Mouse (Mus musculus) erythroblast, embryonic 14.5 days (primary cell): Measurements from ENCODE around the gene Rps6kl1. TPM values are rescaled to one million over a fixed set of nuclear protein-coding genes. Genes with fewer than 3 reads are reported as not detected.

Experiments
- H3K27me3 ChIP-seq: 2 replicates; pipeline ENCODE4 v1.6.1; 2012; ENCODE audit warnings: inconsistent platforms; ENCODE audit not compliant: control insufficient read depth
- H3K36me3 ChIP-seq: 2 replicates; pipeline ENCODE4 v1.6.1; 2012; ENCODE audit warnings: mild to moderate bottlenecking, inconsistent platforms; ENCODE audit not compliant: control insufficient read depth
- H3K4me1 ChIP-seq: 2 replicates; pipeline ENCODE4 v1.6.1; 2012; ENCODE audit warnings: inconsistent platforms; ENCODE audit not compliant: control insufficient read depth
- H3K4me3 ChIP-seq: replicated peaks from 2 replicates; pipeline ENCODE3; 2012; ENCODE audit warnings: moderate library complexity, mild to moderate bottlenecking, inconsistent platforms
- H3K9me3 ChIP-seq: 2 replicates; pipeline ENCODE4 v1.6.1; 2012; ENCODE audit warnings: low read length, inconsistent platforms, mixed read lengths; ENCODE audit not compliant: control insufficient read depth
- GATA1 ChIP-seq: IDR thresholded peaks from 2 replicates; pipeline ENCODE4 v1.6.1; 2012; ENCODE audit warnings: low read length, inconsistent platforms, mixed read lengths
- TAL1 ChIP-seq: IDR thresholded peaks from 3 replicates; pipeline ENCODE4 v1.6.1; 2012; ENCODE audit warnings: low read length, inconsistent platforms, mixed read lengths
- polyA plus RNA-seq: library from polyadenylated mRNA; stranded (reverse); fragments of >175 nt; gene quantifications from 2 replicates; pipeline ENCODE4 v1.2.3, GENCODE M21; 2012

The Rps6kl1 gene
- polyA plus RNA-seq, 1 experiment: 0.06 TPM

DNA sequence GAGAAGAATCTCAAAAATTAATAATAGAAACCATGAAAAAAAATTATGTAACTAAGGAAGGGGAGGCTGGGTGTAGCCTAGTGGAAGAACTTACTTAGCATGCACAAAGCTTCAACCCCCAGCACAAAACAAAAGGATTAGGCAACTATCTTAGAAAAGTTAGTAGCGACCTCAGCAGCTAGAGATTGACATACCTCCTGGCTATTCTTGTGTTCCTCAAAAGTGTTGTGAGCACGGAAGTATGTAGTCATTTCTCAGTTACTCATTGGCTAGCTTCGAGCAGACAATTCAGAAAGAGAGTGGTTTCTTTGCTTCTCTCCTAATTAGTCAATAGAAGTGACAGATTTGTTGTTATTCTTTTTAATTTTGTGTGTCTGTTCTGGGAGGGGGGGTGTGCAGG is 42.4 kb downstream of the Rps6kl1 start:
- Histone ChIP-seq H3K27me3 (no peaks in the 10 kb centered on the region), H3K4me1 (peaks cover 45% of the 10 kb centered on the region), H3K9me3 (no peaks in the 10 kb centered on the region), H3K4me3 (no peak overlapping the region), H3K36me3 (peaks cover 23% of the 10 kb centered on the region)
- no peak for TF ChIP-seq GATA1
- TF ChIP-seq TAL1: no peak

DNA sequence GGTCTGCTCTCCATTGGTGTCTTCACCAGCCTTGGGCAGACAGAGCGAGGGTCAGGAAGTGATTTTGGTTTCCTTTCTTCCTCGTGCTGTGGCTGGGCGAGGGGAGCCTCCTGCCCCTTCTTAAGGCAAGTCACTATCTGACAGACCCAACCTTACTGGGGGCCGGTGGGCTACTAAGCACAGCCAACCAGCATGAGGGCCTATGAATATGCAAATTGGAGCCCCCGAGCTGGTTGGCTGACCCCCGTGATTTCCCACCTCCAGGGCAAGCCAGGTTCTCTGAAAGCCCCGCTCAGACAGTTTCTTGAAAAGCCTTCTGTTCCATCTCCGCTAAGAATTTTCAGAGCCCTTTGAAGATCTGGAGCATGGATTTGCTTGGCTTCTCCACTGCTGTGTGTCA is 44.8 kb downstream of the Rps6kl1 start:
- no peak for TF ChIP-seq TAL1
- H3K4me3 ChIP-seq: no peak overlapping the region

DNA sequence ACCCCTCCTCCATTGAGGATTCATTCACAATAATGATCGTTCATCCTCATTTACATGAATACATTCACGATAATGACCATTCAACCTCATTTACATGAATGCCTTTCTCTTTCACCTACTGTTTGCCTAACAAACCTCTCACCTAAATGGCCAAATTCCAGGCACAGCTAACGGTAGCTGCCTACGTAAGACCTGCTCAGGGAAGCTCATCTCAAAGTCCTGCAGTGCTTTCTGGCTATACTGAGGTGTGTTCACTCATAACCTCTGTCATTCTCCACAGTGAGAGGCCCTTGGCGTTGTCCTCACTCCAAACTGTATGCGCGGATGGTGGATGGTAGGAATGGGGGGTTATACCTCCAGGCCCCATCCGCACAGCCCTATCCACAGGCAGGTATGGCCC is 46.3 kb downstream of the Rps6kl1 start:
- Histone ChIP-seq H3K27me3 (no peaks in the 10 kb centered on the region), H3K36me3 (peaks cover 9% of the 10 kb centered on the region), H3K9me3 (no peaks in the 10 kb centered on the region), H3K4me1 (peaks cover 15% of the 10 kb centered on the region), H3K4me3 (no peak overlapping the region)
- TF ChIP-seq TAL1 (no peak), GATA1 (no peak)

More for the DNA sequence above, 44.8 kb downstream of the Rps6kl1 start:
- H3K27me3 ChIP-seq: no peaks in the 10 kb centered on the region
- H3K36me3 ChIP-seq: peaks cover 9% of the 10 kb centered on the region
- H3K9me3 ChIP-seq: no peaks in the 10 kb centered on the region
- peaks cover 21% of the 10 kb centered on the region for H3K4me1 ChIP-seq

DNA sequence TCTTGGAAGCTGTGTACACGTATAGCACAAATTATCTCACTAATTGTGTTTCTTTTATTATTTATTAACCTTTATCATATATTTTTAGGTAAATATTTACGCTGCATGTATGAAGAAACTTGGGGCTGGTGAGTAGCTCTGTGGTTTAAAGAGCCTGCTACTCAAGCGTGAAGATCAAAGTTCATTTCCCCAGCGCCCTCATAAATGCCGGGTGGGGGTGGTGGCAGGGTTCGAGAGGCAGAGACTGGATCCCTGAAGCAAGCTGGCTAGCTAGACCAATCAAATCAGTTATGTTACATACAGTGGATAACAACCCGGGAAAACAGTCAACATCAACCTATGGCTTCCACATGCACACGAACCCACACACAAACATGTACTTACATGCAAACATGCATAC is 48.0 kb downstream of the Rps6kl1 start:
- Histone ChIP-seq H3K27me3 (no peaks in the 10 kb centered on the region), H3K4me3 (no peak overlapping the region), H3K36me3 (peaks cover 9% of the 10 kb centered on the region), H3K4me1 (peaks cover 6% of the 10 kb centered on the region), H3K9me3 (no peaks in the 10 kb centered on the region)
- TF ChIP-seq TAL1 (no peak), GATA1 (no peak)

DNA sequence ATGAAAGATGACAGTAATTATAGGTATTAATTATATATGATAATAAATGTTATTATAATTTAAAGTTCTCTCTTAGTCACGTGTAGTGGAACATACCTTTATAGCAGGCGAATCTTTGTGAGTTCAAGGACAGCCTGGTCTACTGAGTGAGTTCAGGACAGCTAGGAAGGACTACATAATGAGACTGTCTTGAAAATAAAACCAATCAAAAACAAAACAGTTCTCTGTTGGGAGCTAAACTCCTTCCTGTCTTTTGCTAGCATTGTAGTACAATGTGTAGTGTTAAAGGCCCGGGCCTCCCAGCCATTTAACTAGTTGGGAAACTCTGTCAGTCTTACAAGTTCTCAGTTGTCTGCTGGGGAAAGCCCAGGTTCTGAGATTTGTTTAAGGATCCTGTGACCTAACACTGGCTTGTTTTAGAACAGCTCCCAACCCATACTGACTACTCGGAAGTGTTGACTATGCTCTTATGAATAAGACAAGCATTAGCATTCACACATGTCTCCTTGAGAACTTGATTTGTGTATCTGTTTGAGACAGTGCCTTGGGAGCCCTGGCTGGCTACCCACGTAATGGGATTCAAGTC is 49.5 kb downstream of the Rps6kl1 start:
- TF ChIP-seq TAL1: no peak
- TF ChIP-seq GATA1: no peak
- H3K27me3 ChIP-seq: no peaks in the 10 kb centered on the region
- H3K4me3 ChIP-seq: no peak overlapping the region
- H3K36me3 ChIP-seq: peaks cover 9% of the 10 kb centered on the region
- peaks cover 7% of the 10 kb centered on the region for H3K4me1 ChIP-seq
- no peaks in the 10 kb centered on the region for H3K9me3 ChIP-seq

DNA sequence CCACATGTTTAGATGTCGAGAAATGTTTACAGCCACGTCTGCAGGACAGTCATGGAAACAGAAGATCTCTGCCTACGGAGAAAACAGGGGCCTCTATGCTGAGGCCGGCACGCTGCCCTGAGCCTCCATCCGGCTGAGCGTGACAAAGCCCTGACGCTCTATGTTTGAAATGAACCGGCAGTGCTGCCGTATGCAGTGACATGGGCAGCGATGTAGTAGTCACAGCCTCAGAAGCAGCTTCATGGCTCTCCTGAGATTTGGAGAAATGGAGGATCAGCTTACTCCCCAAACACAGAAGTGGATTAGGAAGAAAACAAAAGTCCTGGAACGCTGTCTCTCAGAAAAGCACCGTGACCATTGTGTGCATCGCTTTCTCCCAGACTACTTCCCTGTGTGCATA is 50.1 kb downstream of the Rps6kl1 start:
- no peaks in the 10 kb centered on the region for H3K9me3 ChIP-seq
- H3K27me3 ChIP-seq: no peaks in the 10 kb centered on the region
- H3K4me1 ChIP-seq: peaks cover 2% of the 10 kb centered on the region
- TF ChIP-seq TAL1 (no peak), GATA1 (no peak)
- H3K4me3 ChIP-seq: no peak overlapping the region
- peaks cover 7% of the 10 kb centered on the region for H3K36me3 ChIP-seq

DNA sequence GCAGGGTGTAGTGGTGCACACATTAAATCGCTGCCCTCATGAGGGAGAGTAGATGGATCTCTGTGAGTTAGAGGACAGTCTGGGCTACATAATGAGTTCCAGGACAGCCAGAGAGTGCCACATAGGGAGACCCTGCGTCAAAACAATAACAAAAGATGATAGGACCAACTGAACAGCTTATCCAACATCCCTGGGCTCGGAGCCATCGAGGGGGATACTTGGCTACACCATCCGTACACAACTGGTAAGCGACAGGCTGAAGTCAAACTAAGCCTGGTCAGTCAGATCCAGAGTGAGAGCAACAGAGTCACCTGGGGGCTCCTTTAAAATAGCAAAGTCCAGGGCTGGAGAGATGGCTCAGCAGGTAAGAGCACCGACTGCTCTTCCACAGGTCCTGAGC is 55.2 kb downstream of the Rps6kl1 start:
- peaks cover 20% of the 10 kb centered on the region for H3K4me1 ChIP-seq

DNA sequence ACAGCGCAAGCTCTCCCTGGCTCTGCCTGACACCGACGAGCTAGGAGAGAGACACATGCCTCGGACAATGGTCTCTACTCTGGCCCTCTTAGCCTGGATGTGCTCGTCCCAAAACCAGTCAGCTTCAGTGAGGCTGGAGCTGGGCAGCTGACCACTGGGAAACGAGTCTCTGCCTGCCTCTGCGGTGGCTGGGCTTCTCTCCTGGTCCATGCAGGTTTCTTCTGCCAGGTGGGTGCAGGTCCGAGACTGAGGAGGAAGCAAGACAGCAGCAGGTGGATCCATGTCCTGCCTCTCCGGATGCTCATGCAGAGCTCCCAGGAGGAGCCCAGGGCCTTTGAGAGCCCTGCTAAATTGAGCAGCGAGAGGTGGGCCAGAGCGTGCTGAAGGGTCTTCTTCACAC is 55.9 kb downstream of the Rps6kl1 start:
- no peak overlapping the region for H3K4me3 ChIP-seq
- no peak for TF ChIP-seq TAL1
- TF ChIP-seq GATA1: no peak
- peaks cover 27% of the 10 kb centered on the region for H3K4me1 ChIP-seq
- no peaks in the 10 kb centered on the region; the same call in none of the 2 replicates for H3K36me3 ChIP-seq
- no peaks in the 10 kb centered on the region for H3K27me3 ChIP-seq
- H3K9me3 ChIP-seq: no peaks in the 10 kb centered on the region

More for the DNA sequence above, 55.2 kb downstream of the Rps6kl1 start:
- TF ChIP-seq GATA1 (no peak), TAL1 (no peak)
- Histone ChIP-seq H3K9me3 (no peaks in the 10 kb centered on the region), H3K4me3 (no peak overlapping the region), H3K27me3 (no peaks in the 10 kb centered on the region), H3K36me3 (no peaks in the 10 kb centered on the region; the same call in none of the 2 replicates)

DNA sequence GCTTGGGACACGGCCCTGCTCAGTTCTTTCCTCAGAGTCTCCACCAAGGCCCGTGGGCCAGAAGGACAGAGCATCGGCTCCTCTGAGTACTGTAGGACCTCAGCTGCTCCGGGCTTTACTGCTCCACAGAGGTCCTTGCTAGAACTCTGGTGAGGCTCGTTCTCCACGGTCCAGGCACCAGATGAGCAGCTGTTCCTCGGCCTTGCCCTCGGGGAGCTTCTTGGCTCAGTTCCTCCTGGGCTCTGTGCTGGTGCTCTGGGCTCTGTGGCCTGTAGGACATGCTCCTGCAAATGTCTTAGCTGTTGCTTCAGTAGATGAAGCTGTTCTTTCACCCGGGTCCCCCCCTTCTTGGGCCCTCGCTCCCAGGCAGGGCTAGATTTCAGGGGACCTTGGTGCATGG is 56.4 kb downstream of the Rps6kl1 start:
- peaks cover 2% of the 10 kb centered on the region for H3K36me3 ChIP-seq
- H3K4me3 ChIP-seq: no peak overlapping the region
- H3K27me3 ChIP-seq: no peaks in the 10 kb centered on the region
- peaks cover 29% of the 10 kb centered on the region for H3K4me1 ChIP-seq
- TF ChIP-seq GATA1 (no peak), TAL1 (no peak)
- H3K9me3 ChIP-seq: no peaks in the 10 kb centered on the region

DNA sequence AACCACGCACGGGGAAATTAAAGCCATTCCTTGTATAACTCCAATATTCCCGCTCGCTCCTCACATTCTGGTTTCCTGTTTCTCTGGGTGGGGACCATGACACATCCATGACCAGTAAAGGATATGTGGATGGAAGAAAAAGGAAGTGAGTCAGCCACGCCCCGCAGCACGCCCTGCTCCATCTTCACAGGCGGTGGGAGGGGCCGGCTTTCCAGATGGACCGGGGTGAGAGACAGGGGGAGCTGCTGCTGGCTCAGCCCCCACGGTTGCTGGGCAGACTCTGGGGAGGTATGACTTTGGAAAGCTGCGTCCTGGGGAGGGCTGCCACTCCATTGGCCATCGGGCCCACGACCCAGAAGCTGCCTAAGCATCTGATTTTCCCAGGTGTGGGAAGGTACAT is 57.1 kb downstream of the Rps6kl1 start:
- H3K4me1 ChIP-seq: peaks cover 30% of the 10 kb centered on the region
- H3K4me3 ChIP-seq: no peak overlapping the region
- no peaks in the 10 kb centered on the region for H3K27me3 ChIP-seq
- no peak for TF ChIP-seq TAL1
- H3K9me3 ChIP-seq: peaks cover 4% of the 10 kb centered on the region
- H3K36me3 ChIP-seq: peaks cover 9% of the 10 kb centered on the region
